In genomic region chr6:6818036-6818788, GRCm38 (mm10) we compare ENCODE assay signal across 23 mouse cellular contexts. TPM values are rescaled to one million over a fixed set of nuclear protein-coding genes. Genes with fewer than 3 reads are reported as not detected.
DNase-seq lines count a peak whose midpoint lies in the region; ATAC-seq lines count a peak whose summit lies in the region.
"Had no signal": no experiment of that assay in that cellular context is flagged by ENCODE, and none has a peak within 500 bp of the region (broad histone marks: within the 10 kb centered on the region; RNA-seq: fewer than 3 reads in every experiment).

No protein-coding gene starts in this region.

- H3K9ac ChIP-seq in forebrain, embryonic 16.5 days (replicated peaks; ENCODE audit: low read depth, low read length) = no peak overlapping the region
- H3K9ac ChIP-seq in forebrain, embryonic 11.5 days (ENCODE audit: low read length) = no peak overlapping the region
- H3K9ac ChIP-seq in neural tube, embryonic 14.5 days (replicated peaks; ENCODE audit: low read depth, low read length) = no peak overlapping the region
- H3K9ac ChIP-seq: liver, postnatal 0 days had no signal

- no peak overlapping the region for H3K4me3 ChIP-seq in forebrain, embryonic 16.5 days (replicated peaks; ENCODE audit: low read length)
- H3K4me3 ChIP-seq in forebrain, embryonic 11.5 days (ENCODE audit: low read depth, low read length) = no peak overlapping the region
- H3K4me3 ChIP-seq in neural tube, embryonic 14.5 days (ENCODE audit: low read depth, low read length) = no peak overlapping the region
- H3K4me3 ChIP-seq: heart, embryonic 10.5 days had no signal

- no peaks in the 10 kb centered on the region; the same call in 1 of the 2 replicates for H3K27me3 ChIP-seq in forebrain, embryonic 16.5 days (replicated peaks; ENCODE audit: control insufficient read depth, insufficient read depth, low read length)
- no peaks in the 10 kb centered on the region for H3K27me3 ChIP-seq in forebrain, embryonic 11.5 days (ENCODE audit: control insufficient read depth, insufficient read depth, low read length)
- no peaks in the 10 kb centered on the region for H3K27me3 ChIP-seq in neural tube, embryonic 14.5 days (ENCODE audit: control insufficient read depth, insufficient read depth, low read length)

- H3K4me1 ChIP-seq in forebrain, embryonic 16.5 days (replicated peaks; ENCODE audit: control insufficient read depth, insufficient read depth, low read length) = no peaks in the 10 kb centered on the region; the same call in 1 of the 2 replicates
- H3K4me1 ChIP-seq in forebrain, embryonic 11.5 days (replicated peaks; ENCODE audit: control insufficient read depth, insufficient read depth, low read length) = 0 out of 2 replicates have a peak, but pooled peaks cover 2% of the 10 kb centered on the region
- peaks cover 5% of the 10 kb centered on the region; the same call in 1 of the 2 replicates for H3K4me1 ChIP-seq in neural tube, embryonic 14.5 days (ENCODE audit: control insufficient read depth, insufficient read depth, low read length)
- H3K4me1 ChIP-seq: heart, embryonic 10.5 days had no signal

- peak; percentile 8; the same call in 1 of the 2 replicates for ATAC-seq in forebrain, embryonic 16.5 days
- ATAC-seq in forebrain, embryonic 11.5 days (replicated peaks; ENCODE audit: low FRiP score) = no peak
- ATAC-seq in neural tube, embryonic 14.5 days (ENCODE audit: low read depth) = peak; percentile 73; the same call in 1 of the 2 replicates
- no peak for ATAC-seq in granulocyte monocyte progenitor cell, adult 5-6 weeks (replicated peaks; ENCODE audit: poor library complexity, severe bottlenecking)
- ATAC-seq: liver, postnatal 0 days had no signal

- no peaks in the 10 kb centered on the region for H3K36me3 ChIP-seq in forebrain, embryonic 16.5 days (ENCODE audit: control insufficient read depth, insufficient read depth)
- no peaks in the 10 kb centered on the region for H3K36me3 ChIP-seq in forebrain, embryonic 11.5 days (ENCODE audit: control insufficient read depth, insufficient read depth, low read length)
- H3K36me3 ChIP-seq in neural tube, embryonic 14.5 days (ENCODE audit: control insufficient read depth, insufficient read depth, low read length) = no peaks in the 10 kb centered on the region
- H3K36me3 ChIP-seq: heart, embryonic 10.5 days had no signal

- DNase-seq in forebrain, embryonic 11.5 days (ENCODE audit: low spot score) = no peak
- peak; percentile 45 for DNase-seq in Muller cell, postnatal 12 days (ENCODE audit: inconsistent ontology term)
- DNase-seq in brain, adult 2 months (ENCODE audit: low read depth, low spot score) = peak; percentile 7
- no peak for DNase-seq in gastrocnemius, adult 18-20 months (ENCODE audit: low spot score)
- DNase-seq in heart, postnatal 4 days = no peak
- DNase-seq: cerebellum, adult 11 months; gastrocnemius, postnatal 10 days; kidney, adult 18-20 months; kidney, postnatal 25 days; layer of hippocampus, adult 9-11 months; liver, postnatal 0 days; thymus, postnatal 36 days had no signal

- H3K4me2 ChIP-seq in forebrain, embryonic 16.5 days (ENCODE audit: low read length) = no peak overlapping the region
- H3K4me2 ChIP-seq in forebrain, embryonic 11.5 days (ENCODE audit: low read depth, low read length, severe bottlenecking) = no peak overlapping the region
- no peak overlapping the region for H3K4me2 ChIP-seq in neural tube, embryonic 14.5 days (ENCODE audit: low read depth, low read length)

- 57% methylated on average over 9 of the region's 9 CpGs for WGBS in forebrain, embryonic 16.5 days
- 61% methylated on average over 8 of the region's 9 CpGs for WGBS in forebrain, embryonic 11.5 days
- 23% methylated on average over 8 of the region's 9 CpGs for WGBS in neural tube, embryonic 14.5 days

- no peaks in the 10 kb centered on the region; the same call in 1 of the 2 replicates for H3K9me3 ChIP-seq in forebrain, embryonic 16.5 days (ENCODE audit: control insufficient read depth, low read length)
- no peaks in the 10 kb centered on the region for H3K9me3 ChIP-seq in forebrain, embryonic 11.5 days (ENCODE audit: control insufficient read depth, low read length)
- H3K9me3 ChIP-seq in neural tube, embryonic 14.5 days (ENCODE audit: control insufficient read depth, low read length) = no peaks in the 10 kb centered on the region
- H3K9me3 ChIP-seq: heart, embryonic 10.5 days had no signal

- H3K27ac ChIP-seq in forebrain, embryonic 16.5 days (ENCODE audit: low read length) = no peak overlapping the region
- no peak overlapping the region for H3K27ac ChIP-seq in forebrain, embryonic 11.5 days (ENCODE audit: low read depth, low read length)
- no peak overlapping the region for H3K27ac ChIP-seq in neural tube, embryonic 14.5 days (ENCODE audit: low read depth, low read length)
- H3K27ac ChIP-seq: heart, embryonic 10.5 days; stomach, postnatal 0 days had no signal

RNA-seq across cellular contexts. Expression of gene Dlx6, which starts 44.9 kb away (rescaled TPM):
- 7.2 and 12.6 TPM in 2 replicates for polyA plus RNA-seq in forebrain, embryonic 16.5 days (2015; fragmentation: Nextera tagmentation; extraction: Ambion mirVana)
- polyA plus RNA-seq in forebrain, embryonic 11.5 days (2014; fragmentation: Nextera tagmentation; extraction: Ambion mirVana) = 4.5 and 7.3 TPM in 2 replicates
- polyA plus RNA-seq in neural tube, embryonic 14.5 days (2014; fragmentation: Nextera tagmentation; extraction: Ambion mirVana) = not detected in 2 replicates
- not detected in 2 replicates for total RNA-seq in granulocyte monocyte progenitor cell, adult 5-6 weeks (2014; fragmentation: Nextera tagmentation)
- total RNA-seq in granulocyte monocyte progenitor cell, adult 5-6 weeks (2017) = not detected in 2 replicates
- total RNA-seq in gastrocnemius, adult 18-20 months (2021) = not detected
- total RNA-seq in heart, postnatal 4 days (2021) = not detected
- total RNA-seq: common myeloid progenitor, adult 5-6 weeks; ES-E14; hematopoietic stem cell, adult 5-6 weeks had no signal
- polyA plus RNA-seq: C2C12; liver, postnatal 0 days; neural tube, embryonic 11.5 days; spleen, adult 2 months; stomach, postnatal 0 days had no signal

Comparison
In these comparisons a context has a peak if more than half of its experiments do, and no peak if none do; other contexts are left out.
1. ATAC-seq: peak in forebrain, embryonic 16.5 days (single experiment) and neural tube, embryonic 14.5 days (single experiment); none in forebrain, embryonic 11.5 days (single experiment) and granulocyte monocyte progenitor cell, adult 5-6 weeks (single experiment).
2. DNase-seq: peak in Muller cell, postnatal 12 days (single experiment) and brain, adult 2 months (single experiment); none in forebrain, embryonic 11.5 days (single experiment), gastrocnemius, adult 18-20 months (single experiment) and heart, postnatal 4 days (single experiment).